Mouse (Mus musculus): ENCODE data around the gene Lypd3. TPM values are rescaled to one million over a fixed set of nuclear protein-coding genes. Genes with fewer than 3 reads are reported as not detected.
A peak's percentile ranks its signal among the peaks of the same experiment; 100 is the strongest.

The Lypd3 gene
- polyA plus RNA-seq, 1 experiment from 2014 or later: 9.8 TPM

- ATAC-seq (ENCODE audit: insufficient number of reproducible peaks, insufficient read depth, low FRiP score, low read depth): no peak; the same call in 1 of the 2 replicates
- 3% methylated on average over 13 of the region's 13 CpGs for WGBS
- Histone ChIP-seq H3K9me3 (ENCODE audit: control insufficient read depth, low read depth, low read length) (no peaks in the 10 kb centered on the region), H3K27me3 (ENCODE audit: control insufficient read depth, insufficient read depth, low read length) (no peaks in the 10 kb centered on the region), H3K36me3 (ENCODE audit: control insufficient read depth, insufficient read depth, low read length) (no peaks in the 10 kb centered on the region), H3K9ac (replicated peaks; ENCODE audit: low read depth, low read length) (peak overlapping the region; percentile 54; the same call in 1 of the 2 replicates), H3K27ac (ENCODE audit: low read length) (no peak overlapping the region), H3K4me3 (ENCODE audit: low read depth, low read length) (peak overlapping the region; percentile 62), H3K4me2 (replicated peaks; ENCODE audit: low read depth, low read length) (peak overlapping the region; percentile 78), H3K4me1 (ENCODE audit: control insufficient read depth, insufficient read depth, low read length) (peaks cover 7% of the 10 kb centered on the region; the same call in 1 of the 2 replicates)
Observed at GRCm38 (mm10) chr7:24594309-24594803, 42.0 kb upstream of the Lypd3 start.

GRCm38 (mm10) chr7:24595464-24595863, 40.9 kb upstream of the Lypd3 start:
- Histone ChIP-seq H3K9ac (replicated peaks; ENCODE audit: low read depth, low read length) (no peak overlapping the region), H3K4me3 (ENCODE audit: low read depth, low read length) (no peak overlapping the region), H3K4me1 (ENCODE audit: control insufficient read depth, insufficient read depth, low read length) (peaks cover 7% of the 10 kb centered on the region; the same call in 1 of the 2 replicates), H3K36me3 (ENCODE audit: control insufficient read depth, insufficient read depth, low read length) (no peaks in the 10 kb centered on the region), H3K27me3 (ENCODE audit: control insufficient read depth, insufficient read depth, low read length) (no peaks in the 10 kb centered on the region), H3K4me2 (replicated peaks; ENCODE audit: low read depth, low read length) (no peak overlapping the region), H3K9me3 (ENCODE audit: control insufficient read depth, low read depth, low read length) (no peaks in the 10 kb centered on the region), H3K27ac (ENCODE audit: low read length) (no peak overlapping the region)
- WGBS: 71% methylated on average over 2 of the region's 2 CpGs
- ATAC-seq (ENCODE audit: insufficient number of reproducible peaks, insufficient read depth, low FRiP score, low read depth): no peak

GRCm38 (mm10) chr7:24598121-24598520, 38.2 kb upstream of the Lypd3 start:
- Histone ChIP-seq H3K4me1 (ENCODE audit: control insufficient read depth, insufficient read depth, low read length) (peaks cover 7% of the 10 kb centered on the region; the same call in 1 of the 2 replicates), H3K4me2 (replicated peaks; ENCODE audit: low read depth, low read length) (no peak overlapping the region), H3K9me3 (ENCODE audit: control insufficient read depth, low read depth, low read length) (no peaks in the 10 kb centered on the region), H3K36me3 (ENCODE audit: control insufficient read depth, insufficient read depth, low read length) (no peaks in the 10 kb centered on the region), H3K27ac (ENCODE audit: low read length) (no peak overlapping the region), H3K27me3 (ENCODE audit: control insufficient read depth, insufficient read depth, low read length) (no peaks in the 10 kb centered on the region), H3K9ac (replicated peaks; ENCODE audit: low read depth, low read length) (no peak overlapping the region), H3K4me3 (ENCODE audit: low read depth, low read length) (no peak overlapping the region)
- ATAC-seq (ENCODE audit: insufficient number of reproducible peaks, insufficient read depth, low FRiP score, low read depth): no peak
- 68% methylated on average over 4 of the region's 4 CpGs for WGBS

- no peaks in the 10 kb centered on the region for H3K36me3 ChIP-seq (ENCODE audit: control insufficient read depth, insufficient read depth, low read length)
- no peak overlapping the region for H3K4me2 ChIP-seq (replicated peaks; ENCODE audit: low read depth, low read length)
- H3K4me3 ChIP-seq (ENCODE audit: low read depth, low read length): no peak overlapping the region
- H3K9me3 ChIP-seq (ENCODE audit: control insufficient read depth, low read depth, low read length): no peaks in the 10 kb centered on the region
- no peaks in the 10 kb centered on the region for H3K27me3 ChIP-seq (ENCODE audit: control insufficient read depth, insufficient read depth, low read length)
- ATAC-seq (ENCODE audit: insufficient number of reproducible peaks, insufficient read depth, low FRiP score, low read depth): no peak
- H3K27ac ChIP-seq (ENCODE audit: low read length): no peak overlapping the region
- peaks cover 7% of the 10 kb centered on the region; the same call in 1 of the 2 replicates for H3K4me1 ChIP-seq (ENCODE audit: control insufficient read depth, insufficient read depth, low read length)
- H3K9ac ChIP-seq (replicated peaks; ENCODE audit: low read depth, low read length): no peak overlapping the region
- 57% methylated on average over 15 of the region's 15 CpGs for WGBS
Observed at GRCm38 (mm10) chr7:24599211-24600067, 36.9 kb upstream of the Lypd3 start.

GRCm38 (mm10) chr7:24600941-24601597, 35.3 kb upstream of the Lypd3 start:
- no peaks in the 10 kb centered on the region for H3K27me3 ChIP-seq (ENCODE audit: control insufficient read depth, insufficient read depth, low read length)
- H3K27ac ChIP-seq (ENCODE audit: low read length): no peak overlapping the region
- H3K9ac ChIP-seq (replicated peaks; ENCODE audit: low read depth, low read length): no peak overlapping the region
- WGBS: 6% methylated on average over 13 of the region's 13 CpGs
- no peak overlapping the region for H3K4me3 ChIP-seq (ENCODE audit: low read depth, low read length)
- H3K36me3 ChIP-seq (ENCODE audit: control insufficient read depth, insufficient read depth, low read length): no peaks in the 10 kb centered on the region
- H3K4me1 ChIP-seq (ENCODE audit: control insufficient read depth, insufficient read depth, low read length): no peaks in the 10 kb centered on the region
- peak overlapping the region; percentile 30 for H3K4me2 ChIP-seq (replicated peaks; ENCODE audit: low read depth, low read length)
- peak; percentile 88; the same call in 1 of the 2 replicates for ATAC-seq (ENCODE audit: insufficient number of reproducible peaks, insufficient read depth, low FRiP score, low read depth)
- no peaks in the 10 kb centered on the region for H3K9me3 ChIP-seq (ENCODE audit: control insufficient read depth, low read depth, low read length)

- H3K9me3 ChIP-seq (ENCODE audit: control insufficient read depth, low read depth, low read length): no peaks in the 10 kb centered on the region
- H3K4me3 ChIP-seq (ENCODE audit: low read depth, low read length): no peak overlapping the region
- H3K4me1 ChIP-seq (ENCODE audit: control insufficient read depth, insufficient read depth, low read length): peaks cover 5% of the 10 kb centered on the region; the same call in 1 of the 2 replicates
- ATAC-seq (ENCODE audit: insufficient number of reproducible peaks, insufficient read depth, low FRiP score, low read depth): no peak
- no peak overlapping the region for H3K27ac ChIP-seq (ENCODE audit: low read length)
- no peaks in the 10 kb centered on the region for H3K36me3 ChIP-seq (ENCODE audit: control insufficient read depth, insufficient read depth, low read length)
- no peak overlapping the region for H3K4me2 ChIP-seq (replicated peaks; ENCODE audit: low read depth, low read length)
- 0 out of 2 replicates have a peak, but pooled peaks cover 3% of the 10 kb centered on the region for H3K27me3 ChIP-seq (ENCODE audit: control insufficient read depth, insufficient read depth, low read length)
- WGBS: 82% methylated on average over 7 of the region's 7 CpGs
- no peak overlapping the region for H3K9ac ChIP-seq (replicated peaks; ENCODE audit: low read depth, low read length)
Observed at GRCm38 (mm10) chr7:24605561-24605960, 30.8 kb upstream of the Lypd3 start.

- Histone ChIP-seq H3K27ac (ENCODE audit: low read length) (no peak overlapping the region), H3K4me3 (ENCODE audit: low read depth, low read length) (no peak overlapping the region), H3K36me3 (ENCODE audit: control insufficient read depth, insufficient read depth, low read length) (no peaks in the 10 kb centered on the region), H3K4me1 (ENCODE audit: control insufficient read depth, insufficient read depth, low read length) (peaks cover 6% of the 10 kb centered on the region; the same call in 1 of the 2 replicates), H3K9ac (replicated peaks; ENCODE audit: low read depth, low read length) (no peak overlapping the region), H3K4me2 (replicated peaks; ENCODE audit: low read depth, low read length) (no peak overlapping the region), H3K27me3 (ENCODE audit: control insufficient read depth, insufficient read depth, low read length) (0 out of 2 replicates have a peak, but pooled peaks cover 3% of the 10 kb centered on the region), H3K9me3 (ENCODE audit: control insufficient read depth, low read depth, low read length) (no peaks in the 10 kb centered on the region)
- WGBS: 82% methylated on average over 7 of the region's 7 CpGs
- ATAC-seq (ENCODE audit: insufficient number of reproducible peaks, insufficient read depth, low FRiP score, low read depth): no peak
Observed at GRCm38 (mm10) chr7:24606046-24606445, 30.3 kb upstream of the Lypd3 start.

- ATAC-seq (ENCODE audit: insufficient number of reproducible peaks, insufficient read depth, low FRiP score, low read depth): peak; percentile 54
- no peak overlapping the region for H3K4me2 ChIP-seq (replicated peaks; ENCODE audit: low read depth, low read length)
- 46% methylated on average over 6 of the region's 6 CpGs for WGBS
Observed at GRCm38 (mm10) chr7:24608017-24608416, 28.3 kb upstream of the Lypd3 start.

More at GRCm38 (mm10) chr7:24608017-24608416, 28.3 kb upstream of the Lypd3 start:
- Histone ChIP-seq H3K4me3 (ENCODE audit: low read depth, low read length) (no peak overlapping the region), H3K9ac (replicated peaks; ENCODE audit: low read depth, low read length) (no peak overlapping the region), H3K4me1 (ENCODE audit: control insufficient read depth, insufficient read depth, low read length) (peaks cover 12% of the 10 kb centered on the region; the same call in 1 of the 2 replicates), H3K27me3 (ENCODE audit: control insufficient read depth, insufficient read depth, low read length) (0 out of 2 replicates have a peak, but pooled peaks cover 14% of the 10 kb centered on the region), H3K9me3 (ENCODE audit: control insufficient read depth, low read depth, low read length) (no peaks in the 10 kb centered on the region), H3K27ac (ENCODE audit: low read length) (no peak overlapping the region), H3K36me3 (ENCODE audit: control insufficient read depth, insufficient read depth, low read length) (no peaks in the 10 kb centered on the region)

All from stomach, embryonic 14.5 days (tissue).